Mouse (Mus musculus) cerebellum, adult 18-20 months (tissue): ENCODE data around the gene 2310039H08Rik.

Source experiments
- DNase-seq, 2 experiments: peaks; one replicate each; pipeline ENCODE4 v3.0.0; 2021

2310039H08Rik gene

DNA sequence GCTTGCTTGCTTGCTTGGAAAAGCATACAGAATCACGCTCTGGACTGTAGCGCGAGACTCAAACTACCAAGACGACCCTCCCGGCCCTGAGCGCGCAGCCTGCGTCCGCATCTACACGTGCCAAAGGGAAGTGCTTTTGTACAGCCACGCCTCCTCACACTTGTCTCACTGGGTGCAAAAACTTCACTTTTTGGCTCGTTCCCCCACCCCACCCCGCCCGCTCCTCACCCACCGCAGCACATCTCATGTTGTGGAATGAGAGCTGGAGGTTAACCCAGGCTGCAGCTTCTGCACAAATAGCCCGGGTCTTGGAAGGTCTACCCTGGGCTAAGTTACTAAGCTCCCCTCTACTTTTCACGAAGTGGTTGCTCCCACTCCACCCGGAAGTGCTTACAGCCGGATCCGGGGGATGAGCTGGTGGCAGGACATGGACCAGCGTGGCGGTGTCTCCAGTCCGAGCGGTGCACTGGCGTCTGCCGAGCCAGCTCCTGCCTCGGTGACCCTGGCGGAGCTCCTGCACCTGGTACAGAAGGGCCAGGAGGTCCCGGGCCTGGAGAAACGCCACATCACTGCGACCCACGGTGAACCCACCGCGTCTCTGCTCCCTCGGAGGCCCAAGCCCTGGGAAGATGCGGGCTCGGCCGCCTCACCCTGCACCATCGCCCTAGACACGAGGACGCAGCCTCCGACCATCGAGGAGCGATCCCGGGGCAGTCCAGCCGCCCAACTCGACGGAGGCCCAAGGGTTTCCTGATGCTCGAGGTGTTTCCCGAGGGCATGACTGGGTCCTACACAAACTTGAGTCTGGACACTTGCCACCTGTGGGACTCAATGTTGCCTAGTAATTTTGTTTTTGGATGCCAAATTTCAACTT is at the start of gene 2310039H08Rik:
2310039H08Rik (plus strand) TSS at position 232 of the 874 bp plus-strand sequence.
- DNase-seq = peak; percentile 84 to 85

DNA sequence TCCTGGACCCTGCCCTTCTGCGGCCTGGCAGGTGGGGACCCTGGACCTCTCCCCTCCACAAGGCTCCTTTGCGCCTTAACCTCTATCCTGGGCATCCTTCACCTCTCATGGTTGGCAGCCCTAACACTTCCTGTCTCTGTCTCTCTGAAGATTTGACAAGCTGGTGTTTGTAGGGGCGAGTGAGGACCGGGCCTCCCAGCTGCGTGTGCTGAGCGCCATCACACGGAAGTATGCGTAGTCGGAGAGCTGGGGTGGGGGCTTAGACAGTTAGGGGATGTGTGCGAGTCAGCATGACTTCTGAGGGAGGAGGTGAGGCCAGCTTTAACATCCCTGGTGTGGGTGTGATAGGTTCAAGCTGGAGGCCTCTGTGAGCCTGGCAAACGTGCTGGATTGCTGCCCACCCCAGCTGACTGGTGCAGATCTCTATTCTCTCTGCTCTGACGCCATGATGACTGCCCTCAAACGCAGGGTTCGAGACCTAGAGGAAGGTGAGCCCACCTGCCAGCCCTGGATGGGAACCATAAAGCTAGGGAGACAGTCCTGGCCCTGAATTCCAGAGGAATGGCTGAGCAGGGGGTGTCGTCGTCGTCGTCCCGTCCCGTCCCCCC is 47.9 kb upstream of the 2310039H08Rik start:
- DNase-seq = no peak

DNA sequence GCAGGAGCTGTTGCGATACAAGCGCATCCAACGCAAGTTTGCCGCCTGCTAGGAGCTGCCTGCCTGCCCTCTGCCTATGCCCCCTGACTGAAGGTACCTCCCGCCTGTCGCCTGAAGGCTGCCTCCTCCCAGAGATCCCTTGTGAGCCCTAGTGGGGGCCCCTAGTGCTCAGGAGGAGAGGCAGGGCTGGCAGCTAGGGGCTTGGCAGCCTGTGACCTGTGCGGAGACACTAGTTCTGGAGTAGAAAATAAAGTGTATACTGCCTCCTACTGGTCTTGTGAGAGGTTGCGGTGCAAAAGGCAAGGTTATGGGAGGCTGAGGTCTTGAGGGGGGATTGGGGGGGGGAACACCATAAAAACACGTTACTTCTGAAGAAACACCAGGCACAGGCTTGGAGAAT is 47.2 kb upstream of the 2310039H08Rik start:
- DNase-seq = peak in 1 of 2 experiments; percentile 42

DNA sequence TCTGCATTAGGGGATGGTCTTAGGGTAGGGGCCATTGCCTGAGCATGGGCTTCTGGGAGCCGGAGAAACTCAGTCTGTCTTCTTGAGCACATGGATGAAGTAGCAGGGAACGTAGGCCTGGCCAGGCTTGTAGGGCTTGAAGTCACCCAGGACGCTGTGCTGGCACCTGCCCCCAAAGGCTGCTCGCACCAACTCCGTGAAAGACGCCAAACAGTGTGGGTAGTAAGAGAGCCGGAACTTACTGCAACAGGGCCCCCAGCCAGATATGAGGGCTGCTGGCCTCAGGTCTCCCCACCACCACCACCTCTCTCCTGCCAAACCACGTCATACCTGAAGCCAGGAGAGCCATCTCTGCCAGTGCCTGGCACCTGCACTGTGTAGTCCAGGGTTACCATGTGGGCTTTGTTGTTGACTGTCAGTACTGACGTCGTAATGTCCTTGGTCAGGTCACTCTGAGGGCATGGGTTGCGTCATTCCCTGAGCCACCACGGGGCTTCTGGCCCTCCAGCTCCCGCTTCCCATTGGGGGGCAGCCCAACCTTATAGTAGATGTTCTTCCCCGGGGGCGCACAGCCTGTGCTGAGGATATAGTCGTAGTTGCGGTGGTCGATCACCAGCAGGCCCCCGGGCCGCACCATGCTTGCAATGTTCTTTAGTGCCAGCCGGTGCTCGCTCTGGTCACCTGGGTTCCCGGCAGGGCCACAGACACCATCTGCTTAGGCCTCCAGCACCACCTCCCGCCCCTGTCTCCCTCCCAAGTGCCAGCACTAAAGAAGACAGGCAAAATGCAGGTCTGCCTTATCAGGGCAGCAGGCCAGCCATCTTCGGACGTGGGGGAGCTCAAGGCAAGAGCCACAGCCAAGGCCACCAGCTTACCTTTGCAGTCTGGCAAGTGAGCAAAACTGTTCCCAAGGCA is 46.4 kb upstream of the 2310039H08Rik start:
- DNase-seq = peak; percentile 79 to 86

DNA sequence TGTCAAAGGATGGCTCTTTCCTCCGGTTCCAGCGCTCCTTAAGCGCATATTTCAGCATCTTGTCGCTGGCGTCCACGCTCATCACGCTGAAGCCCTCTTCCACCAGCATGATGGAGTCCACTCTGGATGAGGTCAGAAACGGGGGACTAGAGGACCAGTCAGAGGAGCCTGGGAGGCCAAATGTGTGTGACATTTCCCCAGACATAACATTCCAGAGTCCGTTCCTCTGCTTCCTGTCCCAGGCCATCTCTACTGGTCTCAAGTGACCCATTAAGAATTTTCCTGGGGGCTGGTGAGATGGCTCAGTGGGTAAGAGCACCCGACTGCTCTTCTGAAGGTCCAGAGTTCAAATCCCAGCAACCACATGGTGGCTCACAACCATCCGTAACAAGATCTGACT is 45.2 kb upstream of the 2310039H08Rik start:
- no peak for DNase-seq

DNA sequence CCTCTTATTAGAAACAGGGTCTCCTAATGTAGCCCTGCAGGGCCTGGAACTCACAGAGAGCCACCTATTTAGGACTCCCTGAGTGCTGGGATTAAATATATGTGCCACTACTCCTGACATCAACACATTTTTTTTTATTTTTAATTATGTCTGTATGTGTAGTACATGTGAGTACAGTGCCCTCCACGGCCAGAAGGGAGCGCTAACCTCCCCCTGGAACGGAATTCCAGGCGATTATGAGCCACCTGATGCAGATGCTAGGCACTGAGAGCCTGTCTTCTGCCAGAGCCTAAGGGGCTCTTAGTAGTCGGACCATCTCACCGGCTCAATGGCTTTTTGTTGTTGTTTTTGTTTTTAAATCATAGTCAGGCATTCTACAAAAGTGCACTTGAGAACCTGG is 44.4 kb upstream of the 2310039H08Rik start:
- DNase-seq = peak; percentile 38 to 48

DNA sequence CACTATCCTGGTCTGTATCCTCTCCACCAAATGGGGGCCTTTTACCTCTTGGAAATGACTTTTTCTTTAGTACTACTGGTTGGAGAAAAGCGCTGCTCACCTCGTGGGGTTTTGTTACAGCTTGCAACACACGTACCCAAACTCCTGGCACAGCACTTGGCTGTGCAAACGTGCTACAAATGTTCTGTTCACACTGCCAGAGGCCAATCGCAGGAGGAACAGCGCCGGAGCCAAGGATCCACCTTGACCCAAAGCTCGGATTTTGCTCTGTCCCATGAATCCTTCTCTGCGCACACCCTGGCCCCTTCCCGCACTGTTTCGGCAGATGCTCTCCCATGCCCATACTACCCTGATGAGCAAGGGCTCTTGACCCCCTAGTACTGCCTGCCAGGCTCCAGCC is 43.9 kb upstream of the 2310039H08Rik start:
- peak in 1 of 2 experiments; percentile 13 for DNase-seq

DNA sequence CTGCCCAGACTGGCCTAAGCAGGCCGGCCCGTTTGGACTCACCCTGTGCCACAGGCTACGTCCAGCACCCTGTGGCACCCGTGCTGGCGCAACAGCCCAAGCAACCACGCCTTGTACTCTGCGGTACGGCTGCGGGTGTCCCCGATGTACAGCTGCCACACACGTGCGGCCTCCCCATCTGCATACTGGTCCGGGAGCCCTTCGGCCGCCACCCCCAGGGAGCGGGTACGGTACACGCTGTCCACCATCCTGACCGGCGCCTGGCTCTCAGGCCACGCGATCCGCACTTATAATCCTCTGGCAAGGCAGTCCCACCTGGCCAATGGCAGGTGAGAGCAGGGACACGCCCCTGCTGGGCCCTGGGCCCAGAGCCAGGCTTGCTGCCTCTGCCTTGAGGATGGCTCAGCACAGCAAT is 43.5 kb upstream of the 2310039H08Rik start, which contains the start of gene Gnmt:
Gnmt (minus strand) TSS at position 265 of the 415 bp plus-strand sequence.
- DNase-seq = peak; percentile 87 to 88

DNA sequence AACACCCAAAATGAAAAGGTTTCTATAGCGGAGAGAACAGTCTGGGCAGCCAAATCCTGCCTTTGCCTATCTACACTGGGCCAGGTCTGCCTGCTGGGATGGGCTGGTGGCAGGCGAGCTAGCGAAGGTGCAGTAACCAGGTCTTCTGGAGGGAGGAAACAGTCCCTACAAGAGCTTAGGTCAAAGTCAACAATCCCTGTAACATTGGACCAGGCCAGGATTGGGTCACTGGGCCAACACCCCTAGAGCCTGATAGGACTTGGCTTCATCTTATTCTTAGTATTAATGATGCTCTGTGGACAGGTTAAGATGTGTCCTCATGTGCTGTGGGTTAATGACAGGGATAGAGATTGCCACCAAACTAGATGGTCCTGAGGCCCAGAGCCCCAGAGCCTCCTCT is 38.4 kb upstream of the 2310039H08Rik start:
- DNase-seq = no peak

DNA sequence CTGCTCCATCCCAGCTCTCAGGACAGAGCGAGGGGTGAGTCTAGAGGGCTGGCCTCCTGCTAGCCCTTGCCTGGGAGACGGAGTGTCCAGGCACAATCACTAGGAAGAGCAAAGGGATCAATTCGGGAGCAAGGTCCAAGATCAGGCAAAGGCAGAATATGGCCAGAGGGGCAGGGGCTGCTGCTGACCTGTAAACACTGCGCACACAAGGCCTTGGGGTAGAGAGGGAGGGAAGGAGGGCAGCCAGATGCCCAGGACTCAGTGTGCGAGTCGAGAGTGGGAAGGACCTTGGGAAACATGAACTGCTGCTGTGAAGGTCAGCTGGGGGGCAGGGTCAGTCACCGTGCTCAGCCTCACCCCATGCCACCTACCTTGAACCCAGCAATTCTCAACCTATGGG is 37.1 kb upstream of the 2310039H08Rik start:
- DNase-seq = no peak

DNA sequence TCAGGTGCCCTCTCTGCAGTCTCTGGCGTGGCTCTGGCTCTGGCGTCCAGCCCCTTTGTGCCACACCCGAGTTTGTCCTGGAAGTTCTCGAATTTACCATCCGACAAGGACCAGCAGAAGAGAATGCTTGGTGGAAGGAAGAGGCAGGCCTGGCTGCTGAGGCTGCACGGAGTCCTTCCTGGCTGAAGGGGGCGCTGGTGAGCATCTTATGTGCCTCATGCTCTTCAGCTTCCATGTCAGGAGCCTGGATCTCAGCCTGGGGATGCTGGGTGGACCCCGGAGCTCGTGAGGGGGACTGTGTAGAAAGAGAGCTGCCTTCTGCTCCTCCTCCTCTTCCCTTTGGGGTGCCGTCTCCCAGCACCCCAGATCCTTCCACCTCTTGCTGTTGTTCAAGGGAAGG is 36.3 kb upstream of the 2310039H08Rik start:
- DNase-seq = peak in 1 of 2 experiments; percentile 36

DNA sequence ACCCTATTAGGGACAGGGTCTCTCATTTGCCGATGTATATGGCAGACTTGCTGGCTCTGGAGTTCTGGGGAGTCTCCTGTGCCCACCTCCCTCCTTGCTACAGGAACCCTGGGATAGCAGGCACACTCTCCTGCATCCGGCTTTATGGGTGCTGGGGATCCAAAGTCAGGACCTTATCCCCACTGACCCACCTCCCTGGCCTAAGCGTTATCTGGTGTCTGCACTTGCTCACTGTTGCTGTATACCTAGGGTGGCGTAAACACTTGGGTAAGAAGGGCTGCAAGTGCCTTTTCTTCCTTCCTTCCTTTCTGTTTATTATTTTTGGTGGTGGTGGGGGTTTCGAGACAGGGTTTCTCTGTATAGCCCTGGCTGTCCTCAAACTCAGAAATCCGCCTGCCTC is 31.1 kb upstream of the 2310039H08Rik start:
- DNase-seq = no peak

DNA sequence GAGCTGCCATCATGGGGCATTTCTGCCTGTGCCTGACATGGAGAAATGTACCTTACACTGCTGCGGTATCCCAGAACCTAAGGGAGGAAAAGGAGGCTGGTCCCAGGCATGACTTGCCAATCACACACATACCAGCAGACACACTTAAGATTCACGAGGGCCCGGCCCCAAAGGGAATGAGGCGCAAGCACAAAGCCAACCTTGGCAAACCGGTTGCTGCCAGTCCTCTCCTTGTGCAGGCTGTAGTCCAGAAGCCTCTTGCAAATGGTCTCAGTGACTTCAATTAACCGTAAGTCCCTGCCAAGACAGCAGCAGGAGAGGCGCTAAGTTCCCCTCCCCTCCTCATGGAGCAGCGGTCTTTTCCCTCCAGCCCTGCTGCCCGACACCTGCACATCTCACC is 29.4 kb upstream of the 2310039H08Rik start:
- DNase-seq = no peak

DNA sequence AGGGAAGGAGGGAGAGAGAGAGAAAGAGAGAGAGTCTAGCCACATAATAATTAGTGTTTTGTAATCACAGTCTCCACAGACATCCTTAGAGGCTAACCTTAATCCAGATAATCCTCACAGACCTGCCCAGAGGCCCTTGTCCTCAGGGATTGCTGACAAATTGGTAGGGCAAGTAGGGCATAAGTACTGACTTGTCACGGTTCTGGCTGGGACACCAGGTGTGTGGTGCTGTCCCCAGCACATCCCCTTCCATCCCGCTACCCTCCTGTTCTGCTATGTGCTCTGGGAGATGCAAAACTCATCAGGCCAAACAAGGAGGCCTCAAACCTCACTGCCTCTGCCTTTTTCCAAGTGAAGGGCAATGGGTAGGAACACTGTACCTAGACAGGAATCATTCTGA is 26.9 kb upstream of the 2310039H08Rik start:
- DNase-seq = no peak

DNA sequence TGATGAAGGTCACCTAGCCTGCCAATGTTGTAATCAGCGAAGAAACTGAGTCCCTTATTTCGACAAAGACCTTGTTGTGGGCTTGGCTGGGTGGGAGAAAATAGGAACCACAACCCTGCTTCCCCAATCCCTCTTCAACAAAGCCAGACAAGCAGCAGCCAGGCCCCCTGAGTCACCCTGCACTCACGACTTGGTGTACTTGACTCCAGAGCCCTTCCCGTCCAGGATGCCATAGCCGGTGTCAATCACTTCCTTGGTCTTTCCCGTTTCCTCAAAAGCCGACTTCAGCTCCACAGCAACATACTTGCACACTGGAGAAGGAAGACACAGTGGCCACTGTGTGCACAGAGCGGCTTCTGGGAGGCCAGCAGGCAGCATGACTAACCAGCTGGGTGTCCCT is 25.2 kb upstream of the 2310039H08Rik start:
- no peak for DNase-seq

DNA sequence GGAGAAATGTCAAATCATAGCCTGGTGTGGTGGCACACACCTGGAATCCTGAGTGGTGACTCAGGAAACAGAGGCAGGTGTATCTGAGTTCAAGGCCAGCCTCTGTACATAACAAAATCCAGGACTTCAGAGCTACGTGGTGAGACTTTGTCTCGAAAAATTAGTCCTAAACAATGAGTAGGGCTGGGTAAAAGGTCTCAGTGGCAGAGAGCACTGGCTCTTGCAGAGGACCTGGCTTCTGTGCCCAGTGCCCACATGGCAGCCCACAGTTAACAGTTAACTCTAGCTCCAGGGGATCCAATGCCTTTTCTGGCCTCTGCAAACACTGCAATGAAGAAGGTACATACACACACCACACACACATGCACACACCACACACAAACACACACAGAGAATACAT is 24.6 kb upstream of the 2310039H08Rik start:
- DNase-seq = no peak

DNA sequence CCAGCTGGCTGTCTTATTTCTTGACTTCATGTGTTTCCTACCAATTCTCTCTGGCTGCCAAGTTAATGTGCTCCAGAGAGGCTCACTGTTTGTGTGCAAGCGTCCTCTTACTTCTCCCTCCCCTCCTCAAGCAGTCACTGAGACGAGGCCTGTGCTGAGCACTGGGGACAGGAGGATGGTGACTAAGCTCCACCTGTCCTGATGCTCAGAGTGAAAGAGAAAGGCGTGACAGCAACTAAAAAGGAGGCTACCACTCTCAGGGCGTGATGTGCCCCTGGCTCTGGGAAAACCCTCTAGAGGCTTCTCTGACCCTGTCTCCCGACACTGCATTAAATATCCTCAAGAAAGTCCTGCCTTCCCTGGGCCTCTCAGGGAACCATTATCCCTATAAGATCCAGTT is 23.2 kb upstream of the 2310039H08Rik start:
- DNase-seq = no peak

DNA sequence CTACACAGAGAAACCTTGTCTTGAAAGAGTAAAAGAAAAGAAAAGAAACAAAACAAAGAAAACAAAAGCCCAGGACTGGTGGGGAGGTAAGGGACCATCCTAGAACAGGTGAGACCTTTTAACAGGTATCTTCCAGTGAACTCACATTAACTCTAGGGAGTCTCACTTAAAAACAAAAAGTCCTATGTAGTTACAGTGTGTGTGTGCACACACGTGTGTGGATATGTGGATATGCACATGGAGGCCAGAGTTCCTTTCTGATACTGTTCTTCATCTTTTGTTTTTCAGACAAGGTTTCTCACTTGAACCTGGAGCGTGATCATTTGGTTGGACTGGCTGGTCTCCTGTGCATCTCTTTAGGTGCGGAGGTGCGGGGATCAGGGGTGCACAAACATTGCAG is 21.9 kb upstream of the 2310039H08Rik start:
- DNase-seq = no peak

DNA sequence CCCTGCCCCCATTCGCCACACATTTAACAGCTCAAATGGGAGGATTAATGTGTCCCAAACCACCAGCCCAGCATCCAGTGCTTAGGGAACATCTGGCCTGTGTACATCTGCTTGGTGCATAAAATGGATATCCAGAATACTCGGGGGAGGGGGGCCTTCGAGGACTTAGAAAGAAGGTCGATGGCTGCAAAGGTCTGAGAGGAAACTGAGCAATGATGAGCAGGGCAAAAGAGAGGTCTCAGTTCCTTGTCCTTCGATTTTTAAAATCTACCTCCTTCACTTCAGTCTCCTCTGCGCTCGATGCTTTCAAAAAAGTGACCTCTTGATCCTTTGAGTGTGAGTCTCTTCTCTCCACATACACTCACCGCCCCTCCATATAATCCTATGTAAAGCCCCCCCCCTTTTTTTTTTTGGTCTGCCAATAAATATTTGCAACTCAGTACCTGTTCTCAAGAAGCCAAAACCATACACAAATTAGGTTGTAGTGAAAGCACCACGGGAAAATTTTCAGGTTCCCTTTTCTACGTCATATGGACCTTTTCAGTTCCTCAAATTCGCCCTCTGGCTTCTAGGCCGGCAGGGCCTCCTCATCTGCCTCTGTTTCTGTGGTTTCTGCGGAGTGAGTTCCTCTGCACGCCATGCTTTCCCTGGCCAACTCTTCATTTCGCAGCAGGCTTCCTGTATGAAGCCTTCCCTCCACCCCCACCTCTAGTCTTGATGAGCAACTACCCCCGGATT is 21.2 kb upstream of the 2310039H08Rik start:
- DNase-seq = no peak

DNA sequence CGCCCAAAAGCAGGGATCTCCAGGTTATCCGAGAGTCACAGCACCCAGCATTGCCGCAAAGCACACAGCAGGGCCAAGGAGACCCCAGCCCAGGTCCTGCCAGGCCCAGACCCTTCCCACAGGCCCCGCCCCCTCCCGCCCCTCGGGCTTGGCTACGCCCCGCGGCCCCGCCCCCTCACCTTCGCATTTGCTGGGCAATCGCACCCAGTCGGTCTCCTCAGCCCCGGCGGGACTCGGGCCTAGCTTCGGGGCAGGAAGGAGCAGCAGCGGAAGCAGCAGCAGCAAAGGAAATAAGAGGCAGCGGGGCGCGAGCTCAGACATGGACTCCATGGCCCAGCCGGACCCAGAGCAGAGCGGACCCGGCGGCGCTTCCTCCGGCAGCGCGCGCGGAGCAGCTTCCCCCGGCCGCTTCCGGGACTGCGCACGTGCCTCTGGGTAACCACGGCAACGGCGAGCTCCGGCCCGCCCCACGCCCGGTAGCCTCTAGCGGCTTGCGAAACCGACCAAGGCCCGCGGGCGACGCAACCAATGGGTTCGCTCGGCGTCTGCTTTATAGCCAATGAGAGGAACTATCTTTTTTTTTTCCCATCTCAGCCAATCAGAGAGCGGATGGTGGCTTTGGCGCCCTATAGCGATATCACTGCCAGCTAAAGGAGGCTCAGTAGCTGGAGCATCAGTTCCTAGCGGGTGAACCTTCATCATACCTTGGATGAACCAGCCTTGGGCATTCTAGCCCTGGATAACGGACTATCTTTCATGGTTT is 20.5 kb upstream of the 2310039H08Rik start, which contains the start of gene Cnpy3:
Cnpy3 (minus strand) TSS at position 421 of the 763 bp plus-strand sequence.
- peak; percentile 97 to 99 for DNase-seq

DNA sequence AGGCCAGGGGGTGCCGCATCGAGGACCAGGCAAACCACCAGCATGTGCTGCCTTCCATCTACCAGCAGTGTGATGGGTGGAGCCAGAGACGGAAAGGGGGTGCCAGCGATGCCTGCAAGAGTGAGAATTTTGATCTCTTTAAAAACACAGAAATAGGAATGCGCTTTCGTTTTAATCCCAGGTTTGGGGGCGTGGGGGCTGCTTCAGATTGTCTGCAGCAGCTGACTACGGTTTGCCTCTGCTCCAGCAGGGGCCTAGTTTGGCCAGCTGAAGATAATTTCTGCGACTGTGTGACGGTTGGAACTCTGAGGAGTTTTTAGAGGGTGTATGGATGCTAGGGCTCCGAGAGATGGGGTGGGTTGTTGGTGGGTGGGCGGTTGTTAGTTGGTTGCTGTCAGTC is 13.7 kb upstream of the 2310039H08Rik start:
- no peak for DNase-seq
